Mouse (Mus musculus) forelimb bud, embryonic 11.5 days (tissue): Measurements from ENCODE around the gene Otc.

ENCODE experiments used
- DNase-seq: peaks from one replicate; pipeline ENCODE4 v3.0.0-alpha.2; 2012; ENCODE audit warnings: low read depth, low spot score

Otc gene

DNA sequence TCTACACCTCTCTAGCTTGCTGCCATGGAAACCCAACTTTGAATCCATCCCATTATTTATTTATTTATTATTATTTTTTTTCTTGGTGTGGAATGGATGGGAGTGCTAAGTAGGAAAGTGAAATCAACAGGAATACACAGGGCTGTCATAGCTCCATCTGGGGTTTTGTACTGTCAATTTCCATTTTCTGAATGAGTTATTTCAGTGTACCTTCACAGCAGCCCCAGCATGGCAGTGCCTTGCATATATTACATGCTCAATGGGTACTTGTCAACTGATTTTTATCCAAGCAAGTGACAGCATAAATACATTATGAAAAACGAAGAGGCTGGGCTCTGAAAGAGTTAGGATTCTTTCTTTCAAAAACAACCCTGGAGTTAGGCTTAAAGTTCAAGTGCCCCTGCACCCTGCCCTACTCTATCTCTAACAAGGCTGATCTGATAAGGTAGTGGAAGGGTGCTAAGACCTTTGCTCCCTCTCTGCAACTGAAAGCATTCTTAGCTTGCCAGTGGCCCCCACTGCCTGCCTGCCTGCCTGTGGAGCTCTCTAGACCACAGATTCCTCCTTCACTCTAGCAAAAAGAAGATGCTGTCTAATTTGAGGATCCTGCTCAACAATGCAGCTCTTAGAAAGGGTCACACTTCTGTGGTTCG is at the start of gene Otc:
Otc (plus strand) TSS at position 454 of the 653 bp plus-strand sequence.
- DNase-seq: no peak

DNA sequence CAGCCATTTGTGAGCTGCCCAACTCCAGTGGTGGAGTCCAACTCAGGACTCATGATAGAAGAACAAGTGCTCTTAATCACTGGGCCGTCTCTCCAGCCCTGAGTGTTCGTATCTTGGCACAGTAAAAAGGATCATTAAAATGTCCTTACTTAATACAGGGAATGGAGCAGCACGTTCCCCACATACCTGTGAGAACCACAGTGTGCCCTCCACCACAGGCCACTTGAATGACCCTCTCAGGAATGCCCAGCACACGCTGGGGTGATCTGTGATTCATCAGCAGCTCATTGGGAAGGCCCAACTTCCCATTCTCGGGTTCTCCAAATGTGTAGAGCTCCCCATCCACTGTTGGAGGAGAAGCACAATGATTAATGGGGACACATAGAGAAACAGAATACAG is 46.2 kb upstream of the Otc start:
- DNase-seq: no peak

DNA sequence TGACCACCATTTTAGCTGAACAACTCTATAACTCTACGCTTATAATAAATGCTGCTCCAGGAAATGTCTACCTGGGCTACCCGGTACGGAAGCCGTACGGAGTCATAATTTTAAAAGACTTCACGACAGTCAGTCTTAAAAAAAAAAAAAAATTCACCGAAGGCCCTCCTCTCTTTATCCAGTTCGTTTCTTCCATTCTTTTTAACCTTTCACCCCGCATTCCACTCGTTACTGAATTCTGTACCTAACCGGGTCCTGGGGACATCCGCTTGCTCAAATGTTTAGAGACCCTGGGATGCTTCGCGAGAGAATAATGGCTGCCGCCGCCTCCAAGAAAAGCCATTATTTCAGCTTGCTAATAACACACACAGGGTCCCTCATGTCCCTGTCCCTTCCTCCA is 36.1 kb upstream of the Otc start:
- peak; percentile 31 for DNase-seq

DNA sequence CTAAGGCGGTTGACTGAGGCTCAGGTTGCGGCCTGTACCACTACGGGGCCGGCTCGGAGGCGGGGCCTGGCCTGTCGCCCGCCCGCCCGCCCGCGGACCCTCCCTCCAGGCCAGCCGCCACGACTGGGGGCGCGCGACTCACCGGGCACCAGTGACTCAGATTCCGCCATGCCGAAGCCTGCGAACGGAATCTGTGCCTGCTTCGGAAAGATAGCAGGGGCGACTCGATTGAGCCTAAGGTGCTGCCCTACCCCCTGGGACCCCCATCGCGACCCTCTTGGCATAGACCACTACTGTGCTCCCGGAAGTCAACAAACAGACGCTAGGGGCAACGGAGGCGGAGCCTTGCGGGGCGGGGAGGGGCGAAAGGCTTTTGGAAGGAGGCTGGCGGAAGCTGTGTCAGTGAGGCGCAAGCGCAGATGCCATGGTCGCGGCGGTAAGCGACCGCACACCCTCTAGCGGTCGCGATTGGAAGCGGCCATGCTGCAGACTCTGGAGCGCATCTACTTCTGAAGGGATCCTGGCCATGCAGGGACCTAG is 35.6 kb upstream of the Otc start, which contains the start of gene Rpgr:
Rpgr (minus strand) TSS at position 511 of the 540 bp plus-strand sequence.
- DNase-seq: peak; percentile 92

DNA sequence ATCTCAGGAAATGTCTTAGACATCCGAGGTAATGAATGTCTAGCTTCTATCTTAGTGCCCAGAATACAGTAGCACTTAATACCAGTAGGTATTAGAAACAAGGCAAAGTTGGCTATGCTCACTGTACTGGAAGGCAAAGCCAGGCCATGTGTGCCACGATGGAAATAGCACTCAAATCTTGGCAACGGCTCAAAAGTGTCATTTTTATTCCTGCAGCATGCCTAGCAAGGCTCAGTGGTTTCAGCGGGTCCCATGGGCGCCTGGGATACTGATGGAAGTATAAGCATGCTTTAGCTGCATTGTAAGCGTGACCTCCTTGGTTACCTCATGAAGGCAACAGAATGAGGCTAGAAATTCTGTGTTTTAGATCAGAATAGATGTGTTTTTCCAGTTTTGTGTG is 32.8 kb upstream of the Otc start:
- no peak for DNase-seq

DNA sequence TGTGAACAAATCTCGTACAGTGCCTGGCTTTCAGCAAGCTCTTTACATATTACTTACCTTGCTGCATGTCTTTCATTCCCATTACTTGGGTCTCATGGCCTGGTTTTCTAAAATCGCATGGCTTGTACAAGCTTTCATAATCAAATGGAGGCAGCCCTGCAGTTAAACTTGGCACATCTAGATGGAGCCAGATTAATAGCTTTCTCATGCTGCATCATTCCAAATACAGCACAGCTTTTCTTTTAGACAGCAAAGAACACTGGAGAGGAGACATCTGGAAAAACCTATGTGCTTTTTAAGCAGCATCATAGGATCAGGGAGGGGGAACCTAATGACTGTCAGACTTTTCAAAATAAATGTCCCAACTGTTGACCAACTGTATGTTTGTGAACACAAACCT is 19.1 kb upstream of the Otc start:
- no peak for DNase-seq

DNA sequence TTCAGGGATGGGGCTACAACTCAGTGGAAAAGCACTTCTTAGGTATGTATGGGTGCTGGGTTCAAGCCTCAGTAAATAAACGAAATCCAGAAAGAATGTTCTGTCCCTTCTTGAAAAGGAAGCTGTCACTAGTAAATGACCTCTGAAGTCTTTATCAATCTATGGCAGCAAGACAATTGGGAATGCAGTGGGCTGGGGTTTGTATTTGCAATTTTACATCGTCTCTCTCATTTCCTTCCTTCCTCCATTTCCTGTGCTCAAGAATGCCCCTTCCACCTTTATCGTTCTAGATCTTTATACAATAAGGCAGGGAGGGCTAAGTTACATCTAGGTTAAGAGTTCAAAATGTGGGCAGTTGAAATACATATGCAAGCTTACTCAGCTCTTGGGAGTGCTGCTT is 17.5 kb upstream of the Otc start:
- DNase-seq: no peak

DNA sequence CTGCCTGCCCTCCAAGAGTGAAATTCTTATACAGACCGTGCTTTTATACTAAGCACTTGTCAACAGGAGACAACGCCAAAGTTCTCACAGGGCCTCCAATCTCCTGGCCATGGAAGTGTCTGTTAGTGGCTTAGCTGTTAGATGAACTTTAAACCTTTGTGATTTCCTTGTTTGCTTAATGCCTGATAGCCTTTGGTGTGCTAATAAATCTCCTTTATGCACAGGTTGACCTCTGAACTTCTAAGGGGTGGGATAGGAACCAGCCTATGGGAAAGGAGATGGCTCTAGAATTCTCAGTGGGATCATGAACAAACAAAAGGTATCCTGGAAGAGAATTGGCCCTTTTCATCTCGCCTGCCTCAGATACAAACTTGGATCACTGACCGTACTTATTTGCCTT is 12.6 kb upstream of the Otc start:
- no peak for DNase-seq

DNA sequence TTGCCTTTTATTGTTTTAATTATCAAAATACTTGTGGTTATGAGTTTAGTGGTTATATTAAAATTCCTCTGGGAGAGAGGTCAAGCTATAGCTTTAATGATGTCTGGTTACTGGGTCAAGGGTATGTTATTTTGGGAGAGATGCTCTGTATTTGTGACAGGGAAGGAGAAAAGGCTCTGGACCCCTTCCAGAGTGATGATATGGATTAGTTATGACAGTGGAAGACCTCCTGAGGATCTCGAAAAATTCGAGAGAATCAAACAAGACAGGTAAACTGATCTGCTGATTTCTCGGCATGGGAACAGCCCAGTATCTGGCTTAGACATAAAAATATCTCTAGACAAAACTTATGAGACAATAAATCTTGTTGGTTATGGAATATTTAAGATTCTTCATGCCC is 8.2 kb upstream of the Otc start:
- DNase-seq: no peak

DNA sequence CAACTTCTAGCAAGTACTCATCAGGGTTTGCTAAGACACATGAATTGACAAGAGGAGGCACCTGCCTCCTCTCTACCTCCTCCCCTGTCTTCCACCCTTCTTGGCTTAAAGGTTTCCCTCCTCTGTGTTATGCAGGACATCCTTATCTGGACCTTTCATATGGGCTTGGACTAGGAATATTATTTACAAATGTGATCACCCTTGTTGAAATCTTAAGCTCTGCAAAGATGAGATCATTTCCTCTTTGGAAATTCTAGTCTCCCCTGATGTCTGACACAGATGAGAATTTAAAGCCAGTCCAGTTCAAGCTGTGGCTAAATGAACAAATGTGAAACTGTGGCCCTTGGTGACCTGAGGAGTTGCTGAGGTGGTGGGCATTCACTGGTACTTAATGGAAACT is 748 bp upstream of the Otc start:
- no peak for DNase-seq

DNA sequence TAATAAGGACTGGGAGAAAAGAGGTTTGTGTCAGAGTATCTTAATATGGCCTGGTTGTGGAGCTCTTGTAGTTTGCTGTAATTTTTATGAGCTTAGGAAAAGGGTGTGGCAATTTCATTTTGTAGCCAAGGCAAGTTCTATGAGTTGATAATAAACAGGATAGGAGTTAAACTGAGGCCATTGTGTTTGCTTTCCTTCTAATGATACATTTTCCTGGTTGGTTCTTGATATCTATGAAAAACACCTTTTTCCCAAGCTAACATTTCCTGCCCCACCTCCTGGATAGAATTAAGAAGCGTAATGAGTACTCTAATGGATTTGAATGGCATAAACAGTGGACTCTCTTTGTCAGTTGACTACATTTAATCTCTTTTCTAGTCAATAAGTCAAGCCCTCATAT is 5.7 kb downstream of the Otc start:
- no peak for DNase-seq

DNA sequence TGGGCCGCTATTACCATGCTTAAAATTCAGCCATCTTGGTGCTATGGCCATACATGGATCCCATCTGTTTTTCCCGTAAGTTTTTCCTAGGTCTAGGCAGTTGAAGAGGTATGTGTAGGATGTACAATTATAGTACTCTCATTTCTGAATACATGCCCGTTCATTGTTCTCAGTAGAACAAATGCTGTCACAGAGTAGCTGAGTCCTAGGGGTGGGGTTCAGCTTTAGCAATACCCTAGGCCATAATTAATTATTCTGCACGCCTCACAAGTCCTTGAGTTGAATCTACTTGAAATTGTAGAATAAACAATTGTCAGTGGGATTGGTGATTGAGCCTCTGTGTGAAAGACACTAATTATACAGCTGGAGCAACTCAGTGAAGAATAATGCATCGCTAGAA is 6.2 kb downstream of the Otc start:
- DNase-seq: no peak

DNA sequence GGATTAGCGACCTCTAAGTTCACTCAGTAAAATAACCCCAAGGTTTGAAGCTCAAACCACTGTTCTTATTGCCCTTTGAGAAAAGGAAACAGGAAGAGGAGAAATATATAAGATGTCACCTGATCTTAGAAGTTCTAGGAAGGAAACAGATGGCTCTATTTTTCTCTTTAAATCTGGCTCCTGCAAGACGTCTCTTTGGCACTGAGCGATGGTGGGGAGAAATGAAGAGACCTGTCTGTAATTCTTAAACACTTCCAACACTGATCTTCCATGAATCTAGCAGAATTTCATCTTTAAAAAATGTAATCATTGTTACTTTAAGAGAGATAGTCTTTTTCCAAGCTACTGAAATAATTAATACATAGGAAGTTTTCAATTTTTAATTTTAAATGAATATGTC is 16.2 kb downstream of the Otc start:
- DNase-seq: no peak

DNA sequence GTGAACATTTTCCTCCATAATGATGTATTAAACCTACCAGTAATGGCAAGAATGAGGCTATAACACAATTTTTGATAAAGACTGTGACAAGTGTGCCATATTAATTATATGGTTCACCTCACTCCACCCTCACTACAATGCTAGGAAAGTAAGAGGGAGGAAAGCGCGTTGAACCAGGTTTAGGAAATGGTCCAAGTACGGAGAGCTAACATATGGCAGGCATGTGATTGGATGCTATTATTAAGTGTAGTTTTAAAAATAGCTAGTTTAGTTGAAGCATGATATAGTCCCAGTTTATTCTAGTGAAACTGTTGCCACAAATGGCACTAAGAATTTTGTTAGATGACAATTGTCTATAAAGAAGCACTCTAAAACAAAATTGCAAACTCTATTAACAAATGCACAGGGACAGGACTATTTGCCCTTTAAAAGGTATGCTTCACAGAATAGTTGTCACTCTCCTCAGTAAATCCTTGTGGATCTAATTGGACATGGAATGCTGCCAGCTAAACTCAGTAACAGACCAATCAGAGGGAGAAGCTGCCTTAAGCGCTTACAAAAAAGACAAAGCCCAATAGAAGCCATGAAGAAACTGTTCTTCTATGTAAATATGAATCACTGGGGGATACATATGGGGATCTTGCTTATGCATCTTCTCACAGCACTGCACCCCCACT is 16.8 kb downstream of the Otc start:
- DNase-seq: no peak

DNA sequence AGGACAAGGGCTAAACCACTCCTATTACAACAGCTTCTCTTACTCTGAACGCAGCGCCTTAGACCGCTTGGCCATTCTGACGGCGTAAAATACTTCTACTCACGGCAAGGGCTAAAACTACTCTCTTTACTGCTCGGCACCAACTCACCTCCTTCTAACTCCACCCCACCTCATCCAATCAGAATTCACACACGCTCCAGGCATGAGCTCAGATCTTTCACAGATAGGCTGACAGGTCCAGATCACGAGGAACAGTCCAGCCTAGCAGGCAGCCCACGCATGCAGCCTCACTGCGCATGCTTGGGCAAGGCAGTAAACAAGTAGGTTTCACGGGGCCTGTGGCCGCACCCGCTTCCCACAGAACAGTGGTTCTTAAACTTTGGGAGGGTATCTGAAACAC is 45.2 kb downstream of the Otc start:
- no peak for DNase-seq

DNA sequence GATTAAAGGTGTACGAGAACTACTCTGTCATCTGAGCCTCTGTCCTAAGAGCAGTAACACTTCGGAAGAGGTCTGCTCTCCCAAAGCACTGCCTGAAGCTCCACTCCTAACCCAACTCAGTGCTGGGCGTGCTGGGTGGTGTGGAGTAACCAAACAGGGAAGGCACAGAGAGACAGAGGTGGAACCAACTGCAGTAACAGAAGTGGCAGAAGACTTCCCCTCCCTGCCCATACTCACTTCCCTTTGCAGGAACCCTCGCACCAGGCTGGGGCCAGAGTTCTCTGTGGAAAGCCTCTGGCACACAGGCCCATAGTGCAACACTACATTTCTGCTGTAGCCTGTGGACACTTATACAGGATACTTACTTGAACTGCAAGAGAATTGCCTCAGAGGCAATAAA is 66.1 kb downstream of the Otc start:
- DNase-seq: no peak

DNA sequence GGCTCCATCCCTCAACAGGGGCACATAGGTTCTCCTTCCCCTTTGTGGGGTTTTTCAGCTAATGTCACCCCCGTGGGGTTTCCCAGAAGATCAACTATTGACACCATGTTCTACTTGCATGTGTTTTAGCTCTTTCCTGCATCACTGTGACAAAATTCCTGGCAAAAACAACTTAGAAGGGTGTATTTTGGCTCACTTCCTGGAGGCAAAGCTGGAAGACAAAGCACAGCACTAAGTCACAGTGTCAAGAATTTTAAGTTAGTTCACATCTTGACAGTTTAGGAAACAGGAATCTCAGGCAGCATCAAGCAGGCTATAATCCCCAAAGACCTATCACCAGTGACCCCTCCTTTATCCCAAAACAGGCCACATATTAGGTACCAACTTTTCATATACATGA is 78.1 kb downstream of the Otc start:
- no peak for DNase-seq

DNA sequence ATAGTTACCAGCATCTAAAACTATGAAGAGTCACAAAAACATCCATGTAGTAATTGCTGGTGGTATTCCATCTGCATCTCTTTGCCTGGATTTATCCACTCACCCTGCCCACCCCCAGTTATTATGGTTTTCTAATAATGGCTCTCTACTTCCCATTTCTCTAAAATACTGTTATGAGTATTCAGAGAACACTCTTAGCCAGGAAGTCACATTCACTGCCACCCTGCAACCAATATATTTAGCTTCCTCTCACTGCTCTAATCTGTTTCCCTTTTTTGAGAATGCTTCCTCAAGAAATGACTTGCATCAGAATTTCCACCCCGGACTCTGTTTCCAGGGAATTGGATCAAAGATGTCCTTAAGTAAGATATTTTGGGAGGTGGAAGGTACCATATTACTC is 79.6 kb downstream of the Otc start:
- no peak for DNase-seq

DNA sequence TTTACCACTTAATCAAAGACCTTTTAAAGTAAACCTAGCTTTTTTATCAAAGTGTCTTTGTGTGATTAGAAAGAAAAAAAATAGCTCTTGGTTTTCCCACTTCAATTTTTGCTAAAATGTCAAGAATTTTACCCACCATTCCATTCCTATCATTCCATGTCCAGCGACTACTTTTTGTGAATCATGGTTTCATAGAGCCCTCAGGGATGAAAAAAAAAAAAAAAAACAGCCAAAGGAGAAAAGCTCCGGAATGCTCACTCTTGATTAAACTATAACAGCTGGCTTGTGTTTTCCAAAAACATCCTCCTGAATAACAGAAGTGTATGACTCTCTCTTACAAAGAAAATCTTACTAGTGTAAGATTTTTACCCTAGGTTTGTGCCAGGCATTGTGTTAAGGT is 84.7 kb downstream of the Otc start:
- no peak for DNase-seq

DNA sequence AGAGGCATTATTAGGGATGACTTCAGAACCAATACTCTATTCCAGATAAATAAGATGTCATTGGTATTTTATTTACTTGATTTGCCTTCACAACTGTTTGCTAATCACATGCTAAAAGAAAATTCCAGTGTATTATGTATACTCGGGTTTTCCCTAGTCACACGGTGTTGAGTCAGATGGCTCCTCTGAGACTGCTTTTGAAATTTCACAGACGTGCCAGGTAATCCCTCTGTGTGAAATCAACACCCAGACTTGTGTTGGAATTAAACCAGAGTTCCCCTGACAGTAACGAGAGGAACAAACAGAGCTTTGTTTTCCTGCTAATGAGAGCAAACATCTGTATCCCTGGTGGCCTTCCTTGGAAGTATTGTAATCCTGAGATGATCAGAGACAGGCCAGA is 103.8 kb downstream of the Otc start:
- DNase-seq: no peak
